Mouse (Mus musculus) erythroid progenitor cell, adult 5-6 weeks (primary cell): ENCODE measurements around the gene Taar6. TPM values are rescaled to one million over a fixed set of nuclear protein-coding genes. Genes with fewer than 3 reads are reported as not detected.

Source experiments
- ATAC-seq: replicated peaks from 2 replicates; pipeline ENCODE4 v1.8.0; 2016; ENCODE audit warnings: moderate number of reproducible peaks, mild to moderate bottlenecking, moderate TSS enrichment, inconsistent platforms; ENCODE audit not compliant: poor library complexity, low FRiP score, severe bottlenecking
- total RNA-seq, 2 experiments: library from RNA; stranded (forward) in 1 of 2; stranded (reverse) in 1 of 2; fragments of 150-400 nt in 1 of 2; fragments of 186-747, 209-891 nt in 1 of 2; gene quantifications; 2 replicates each; pipeline versions ENCODE4 v1.2.3 to v1.2.4; 2015 to 2017; ENCODE audit warnings: low replicate concordance in 2 of 2

Gene Taar6
- not detected in 2 replicates for total RNA-seq (2015; ENCODE audit: low replicate concordance)
- total RNA-seq (2017; ENCODE audit: low replicate concordance): not detected in 2 replicates

GRCm38 (mm10) chr10:23985546-23985945 is at the start of gene Taar6:
Gene Taar6 (minus strand): TSS chr10:23985646.
- ATAC-seq: no peak

DNA sequence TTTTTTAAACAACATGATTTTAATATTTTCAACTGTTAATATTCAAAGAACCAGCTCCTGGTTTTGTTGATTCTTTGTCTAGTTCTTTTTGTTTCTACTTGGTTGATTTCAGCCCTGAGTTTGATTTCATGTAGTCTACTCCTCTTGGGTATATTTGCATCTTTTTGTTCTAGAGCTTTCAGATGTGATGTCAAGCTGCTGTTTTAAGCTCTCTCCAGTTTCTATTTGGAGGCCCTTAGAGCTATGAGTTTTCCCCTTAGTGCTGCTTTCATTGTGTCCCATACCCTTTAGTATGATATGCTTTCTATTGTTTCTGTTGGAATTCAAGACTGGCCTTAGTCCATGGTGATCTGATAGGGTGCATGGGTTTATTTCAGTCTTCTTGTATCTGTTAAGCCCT is 45.9 kb upstream of the Taar6 start:
- no peak for ATAC-seq

DNA sequence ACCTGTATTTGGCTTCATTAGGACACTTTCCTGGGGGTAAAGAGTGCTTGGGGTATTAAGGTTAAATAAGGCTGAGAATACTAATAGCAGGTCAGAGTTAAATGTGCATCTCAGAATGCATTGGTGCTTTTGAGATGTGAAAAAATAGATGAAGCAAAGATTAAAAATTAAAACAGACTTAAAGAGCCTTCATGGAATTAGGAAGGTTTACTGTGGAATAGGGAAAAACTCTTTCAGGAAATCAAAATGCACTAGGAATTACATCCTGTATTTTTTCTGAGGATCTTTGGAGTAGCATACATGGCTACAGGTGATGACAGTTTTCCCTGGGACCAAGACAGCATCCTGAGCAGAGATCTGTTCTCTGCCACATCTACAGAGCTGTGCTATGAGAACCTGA is 41.5 kb upstream of the Taar6 start, which contains the start of gene Taar7d:
Taar7d (plus strand) TSS at position 301 of the 400 bp plus-strand sequence.
- no peak for ATAC-seq

DNA sequence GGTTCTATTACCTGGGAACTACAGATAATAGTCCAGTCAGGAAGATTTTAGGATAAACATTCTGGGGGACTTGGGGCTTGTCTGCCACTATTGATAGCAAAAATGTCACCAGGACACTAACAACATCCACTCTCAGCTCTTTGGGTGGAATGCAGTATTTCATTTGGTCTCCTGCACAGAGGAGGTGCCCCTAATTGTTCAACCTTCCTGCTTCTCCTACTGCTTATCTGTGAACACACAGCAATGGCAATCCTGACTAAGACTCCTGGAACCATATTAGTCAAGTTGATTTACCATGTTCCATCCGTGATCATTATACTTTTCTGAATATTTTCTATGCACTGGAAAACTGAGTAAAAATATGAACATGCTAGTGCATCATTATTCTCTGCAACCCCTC is 22.7 kb upstream of the Taar6 start:
- peak; percentile 61; the same call in 1 of the 2 replicates for ATAC-seq

- ATAC-seq: peak; percentile 82
Observed at GRCm38 (mm10) chr10:24007034-24007433, 21.6 kb upstream of the Taar6 start.

DNA sequence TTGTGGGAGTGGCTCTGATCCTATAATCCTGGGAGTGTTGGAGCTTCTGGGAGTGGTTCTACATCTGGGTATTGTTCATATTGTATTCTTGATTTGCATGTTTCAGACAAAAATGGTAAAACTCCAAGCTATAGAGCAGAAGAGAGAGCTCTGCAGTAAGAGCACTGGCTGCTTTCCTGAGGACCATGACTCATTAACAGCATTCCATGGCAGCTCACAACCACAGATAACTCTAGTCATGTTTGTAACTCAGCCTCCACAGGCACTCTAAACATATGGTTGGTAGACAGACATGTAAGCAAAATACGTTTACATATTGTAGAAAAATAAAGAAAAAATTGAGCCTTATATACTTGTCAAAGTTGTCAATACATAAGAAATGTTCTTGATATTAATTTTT is 21.0 kb upstream of the Taar6 start:
- ATAC-seq: peak; percentile 56; the same call in 1 of the 2 replicates

DNA sequence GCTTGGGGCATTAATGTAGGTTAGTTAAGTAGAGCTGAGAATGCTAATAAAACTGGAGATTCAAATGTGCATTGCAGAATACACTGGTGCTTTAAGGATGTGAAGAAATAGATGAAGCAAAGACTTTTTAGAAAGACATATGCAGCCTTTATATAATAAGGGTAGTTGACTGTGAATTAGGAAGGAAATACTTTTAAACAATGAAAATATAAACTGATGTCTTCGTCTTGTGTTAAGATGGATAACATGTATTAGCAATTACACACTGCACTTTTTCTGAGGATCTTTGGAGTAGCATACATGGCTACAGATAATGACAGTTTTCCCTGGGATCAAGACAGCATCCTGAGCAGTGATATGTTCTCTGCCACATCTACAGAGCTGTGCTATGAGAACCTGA is 14.2 kb upstream of the Taar6 start, which contains the start of gene Taar7b:
Taar7b (plus strand) TSS at position 301 of the 400 bp plus-strand sequence.
- ATAC-seq: no peak

GRCm38 (mm10) chr10:23993381-23993780 is 7.9 kb upstream of the Taar6 start, which contains the start of gene Taar7a:
Gene Taar7a (minus strand): TSS chr10:23993481.
- no peak for ATAC-seq

DNA sequence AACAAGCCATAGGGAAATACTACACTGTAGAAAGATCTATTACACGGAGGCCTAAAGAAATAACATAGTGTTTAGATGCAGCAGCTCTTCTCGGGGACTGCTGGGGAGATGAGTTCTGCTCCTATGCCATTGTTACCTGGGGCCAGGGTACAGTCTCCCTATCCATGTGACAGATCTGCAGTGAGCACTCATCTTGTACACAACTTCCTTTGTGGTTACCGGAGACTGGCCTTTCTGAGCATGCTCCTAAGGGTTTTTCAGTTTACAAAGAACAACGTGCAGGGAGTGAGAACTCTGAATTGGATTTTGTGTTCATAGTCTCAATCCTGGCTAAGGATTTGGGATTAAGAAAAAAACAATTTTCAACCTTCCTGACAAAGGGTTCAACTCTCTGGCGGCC is 973 bp upstream of the Taar6 start:
- ATAC-seq: no peak

- ATAC-seq: peak; percentile 61
Observed at GRCm38 (mm10) chr10:23978901-23979705, 6.3 kb downstream of the Taar6 start.

GRCm38 (mm10) chr10:23977958-23978357 is 7.5 kb downstream of the Taar6 start:
- no peak for ATAC-seq

DNA sequence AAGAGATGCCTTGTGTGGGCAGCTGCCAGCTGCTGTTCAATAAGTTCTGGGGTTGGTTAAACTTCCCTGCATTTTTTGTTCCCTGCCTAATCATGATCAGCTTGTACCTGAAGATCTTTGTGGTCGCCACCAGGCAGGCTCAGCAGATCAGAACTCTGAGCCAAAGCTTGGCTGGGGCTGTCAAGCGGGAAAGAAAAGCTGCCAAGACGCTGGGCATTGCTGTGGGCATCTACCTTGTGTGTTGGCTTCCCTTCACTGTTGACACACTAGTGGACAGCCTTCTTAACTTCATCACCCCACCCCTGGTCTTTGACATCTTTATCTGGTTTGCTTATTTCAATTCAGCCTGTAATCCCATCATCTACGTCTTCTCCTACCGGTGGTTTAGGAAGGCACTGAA is 14.2 kb downstream of the Taar6 start:
- ATAC-seq: no peak

DNA sequence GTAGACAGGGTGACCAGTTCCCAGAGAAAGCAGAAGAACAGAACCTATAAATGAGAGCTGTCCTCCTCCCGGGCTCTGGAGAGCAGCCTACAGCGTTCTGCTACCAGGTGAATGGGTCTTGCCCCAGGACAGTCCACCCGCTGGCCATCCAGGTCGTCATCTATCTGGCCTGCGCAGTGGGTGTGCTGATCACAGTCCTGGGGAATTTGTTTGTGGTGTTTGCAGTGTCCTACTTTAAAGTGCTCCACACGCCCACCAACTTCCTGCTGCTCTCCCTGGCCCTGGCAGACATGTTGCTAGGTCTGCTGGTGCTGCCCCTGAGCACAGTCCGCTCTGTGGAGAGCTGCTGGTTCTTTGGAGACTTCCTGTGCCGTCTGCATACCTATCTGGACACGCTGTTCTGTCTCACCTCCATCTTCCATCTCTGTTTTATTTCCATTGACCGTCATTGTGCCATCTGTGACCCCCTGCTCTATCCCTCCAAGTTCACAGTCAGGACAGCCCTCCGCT is 14.7 kb downstream of the Taar6 start, which contains the start of gene Taar5:
Taar5 (plus strand) TSS at position 51 of the 510 bp plus-strand sequence.
- no peak for ATAC-seq

- ATAC-seq: no peak
Observed at GRCm38 (mm10) chr10:23964921-23965610, 20.4 kb downstream of the Taar6 start.

GRCm38 (mm10) chr10:23963444-23963843 is 22.0 kb downstream of the Taar6 start:
- no peak for ATAC-seq

GRCm38 (mm10) chr10:23960444-23960915 is 25.0 kb downstream of the Taar6 start, which contains the start of gene Taar4:
Gene Taar4 (plus strand): TSS chr10:23960494.
- ATAC-seq: no peak

DNA sequence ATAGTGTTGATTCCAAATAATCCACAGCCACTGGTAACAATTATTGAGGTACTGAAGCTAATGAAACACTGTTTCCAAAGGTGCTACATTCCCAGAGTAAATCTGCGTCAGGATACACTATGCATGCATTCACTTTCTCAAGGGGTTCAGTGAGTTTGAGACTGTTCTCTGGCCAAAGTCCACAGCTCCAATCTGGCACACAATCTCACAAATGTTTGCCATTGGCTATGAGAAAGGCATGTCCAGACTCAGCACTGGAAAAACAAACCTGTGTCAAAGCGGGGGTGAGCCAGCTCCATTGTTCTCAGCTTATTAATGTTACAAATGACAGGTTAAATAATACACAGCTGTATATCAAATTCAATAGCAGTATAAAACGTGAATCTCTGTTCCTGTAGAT is 26.4 kb downstream of the Taar6 start:
- no peak for ATAC-seq

DNA sequence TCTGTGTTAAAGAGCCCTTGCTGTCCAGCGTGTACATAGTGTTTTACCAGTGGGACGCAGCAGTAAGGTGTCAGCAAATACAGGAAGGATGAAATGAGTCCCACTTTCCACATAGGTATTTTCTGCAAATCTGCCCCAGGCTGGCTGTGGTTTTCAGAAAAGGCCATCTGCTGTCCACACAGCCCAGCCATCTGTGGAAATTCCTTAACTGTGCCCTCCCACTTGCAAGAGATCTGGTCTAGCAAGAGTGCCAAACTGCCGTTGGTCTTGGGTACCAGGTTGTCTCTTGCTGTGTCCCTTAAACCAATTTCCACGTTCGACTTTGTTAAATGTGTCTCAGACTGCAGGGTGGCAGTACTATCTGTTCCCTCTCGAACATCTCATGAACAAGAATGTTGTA is 33.7 kb downstream of the Taar6 start:
- ATAC-seq: no peak

DNA sequence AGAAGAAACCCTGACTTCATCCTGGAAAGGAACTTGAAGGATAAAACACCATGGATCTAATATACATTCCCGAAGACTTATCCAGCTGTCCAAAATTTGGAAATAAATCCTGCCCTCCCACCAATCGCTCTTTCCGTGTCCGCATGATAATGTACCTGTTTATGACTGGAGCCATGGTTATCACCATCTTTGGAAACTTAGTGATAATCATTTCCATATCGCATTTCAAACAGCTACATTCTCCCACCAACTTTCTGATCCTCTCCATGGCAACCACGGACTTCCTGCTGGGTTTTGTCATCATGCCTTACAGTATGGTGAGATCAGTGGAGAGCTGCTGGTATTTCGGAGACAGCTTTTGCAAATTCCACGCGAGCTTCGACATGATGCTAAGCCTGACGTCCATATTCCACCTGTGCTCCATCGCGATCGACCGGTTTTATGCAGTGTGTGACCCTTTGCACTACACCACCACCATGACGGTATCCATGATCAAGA is 35.9 kb downstream of the Taar6 start, which contains the start of gene Taar3:
Taar3 (plus strand) TSS at position 51 of the 498 bp plus-strand sequence.
- no peak for ATAC-seq

DNA sequence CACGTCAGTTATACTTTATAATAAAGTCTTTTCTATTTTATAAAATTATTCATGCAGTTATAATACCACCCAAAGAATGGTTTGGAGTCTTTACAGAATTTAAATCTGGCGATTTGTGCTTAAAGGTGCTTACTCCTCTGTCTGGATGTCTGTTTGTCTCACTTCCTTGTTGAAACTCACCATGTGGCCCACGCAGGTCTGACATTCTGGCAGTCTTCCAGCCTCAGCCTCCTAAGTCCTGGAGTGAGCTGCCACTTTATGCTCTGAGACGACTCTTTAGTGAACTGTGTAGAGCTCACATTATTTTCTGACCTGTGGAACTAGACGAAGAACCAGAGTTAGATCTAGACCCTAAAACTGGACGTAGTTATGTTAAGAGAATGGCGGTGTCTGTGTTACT is 37.4 kb downstream of the Taar6 start:
- no peak for ATAC-seq
